Mouse (Mus musculus) lung, postnatal 0 days (tissue): Measurements from ENCODE around the gene Intu. TPM values are rescaled to one million over a fixed set of nuclear protein-coding genes. Genes with fewer than 3 reads are reported as not detected.

Experiments
- ATAC-seq: fragments of 200-750 bp; cut with Nextera tagmentation; 2 replicates; pipeline ENCODE4 v1.8.0; 2017; ENCODE audit warnings: moderate library complexity
- DNase-seq: peaks from one replicate; pipeline ENCODE4 v3.0.0-alpha.2; 2016; ENCODE audit warnings: low spot score
- H3K27ac ChIP-seq: fragments of 300-500 bp; sonication (generic); 2 replicates; pipeline ENCODE4 v1.5.1; 2014; ENCODE audit warnings: antibody characterized with exemption, mild to moderate bottlenecking, low read length, mixed read lengths
- H3K27me3 ChIP-seq: fragments of 300-500 bp; sonication (generic); replicated peaks from 2 replicates; pipeline ENCODE4 v1.6.1; 2014; ENCODE audit warnings: low read length, mixed read lengths; ENCODE audit not compliant: insufficient read depth
- H3K36me3 ChIP-seq: fragments of 300-500 bp; sonication (generic); 2 replicates; pipeline ENCODE4 v1.6.1; 2014; ENCODE audit warnings: low read length, mixed read lengths; ENCODE audit not compliant: insufficient read depth
- H3K4me1 ChIP-seq: fragments of 300-500 bp; sonication (generic); 2 replicates; pipeline ENCODE4 v1.6.1; 2014; ENCODE audit warnings: antibody characterized with exemption, low read depth, low read length, mixed read lengths; ENCODE audit not compliant: insufficient read depth
- H3K4me2 ChIP-seq: fragments of 300-500 bp; sonication (generic); replicated peaks from 2 replicates; pipeline ENCODE4 v1.6.1; 2014; ENCODE audit warnings: low read depth, mild to moderate bottlenecking, low read length, moderate library complexity, mixed read lengths
- H3K4me3 ChIP-seq: fragments of 300-500 bp; sonication (generic); 2 replicates; pipeline ENCODE4 v1.5.1; 2014; ENCODE audit warnings: low read depth, low read length
- H3K9ac ChIP-seq: fragments of 300-500 bp; sonication (generic); replicated peaks from 2 replicates; pipeline ENCODE4 v1.6.1; 2014; ENCODE audit warnings: low read depth, mild to moderate bottlenecking
- H3K9me3 ChIP-seq: fragments of 300-500 bp; sonication (generic); 2 replicates; pipeline ENCODE4 v1.6.1; 2016; ENCODE audit warnings: low read length, mixed read lengths
- CTCF ChIP-seq: IDR thresholded peaks from 2 replicates; pipeline ENCODE4 v1.5.1; 2016; ENCODE audit warnings: antibody characterized with exemption, mild to moderate bottlenecking
- EP300 ChIP-seq: IDR thresholded peaks from 2 replicates; pipeline ENCODE4 v1.6.1; 2016; ENCODE audit warnings: antibody characterized with exemption, mild to moderate bottlenecking, control low read depth
- WGBS: fragments of 180-500 bp; shearing (Covaris S2); extraction: QIAGEN DNeasy Blood & Tissue Kit; methylation state at CpG from one replicate; pipeline ENCODE4 v1.1.7; 2014; 5-methylcytosine and 5-hydroxymethylcytosine counted together
- polyA plus RNA-seq: library from polyadenylated mRNA; unstranded; fragments of >200 nt; fragmentation: Nextera tagmentation; extraction: Ambion mirVana; gene quantifications from 2 replicates; pipeline ENCODE4 v1.2.1, GENCODE M21; 2015

Intu gene
- polyA plus RNA-seq, 1 experiment from 2014 or later: 1.1 TPM

GRCm38 (mm10) chr3:40685855-40686515 lies 154.9 kb downstream of the Intu start:
- TF ChIP-seq CTCF (no peak), EP300 (no peak)
- no peaks in the 10 kb centered on the region for H3K36me3 ChIP-seq
- no peak overlapping the region for H3K9ac ChIP-seq
- H3K4me3 ChIP-seq: no peak overlapping the region
- ATAC-seq (no peak), DNase-seq (no peak)
- no peaks in the 10 kb centered on the region for H3K9me3 ChIP-seq
- H3K27me3 ChIP-seq: no peaks in the 10 kb centered on the region
- no peak overlapping the region for H3K27ac ChIP-seq
- 17% methylated on average over 3 of the region's 3 CpGs for WGBS
- H3K4me2 ChIP-seq: no peak overlapping the region
- no peaks in the 10 kb centered on the region for H3K4me1 ChIP-seq

GRCm38 (mm10) chr3:40686836-40687235 lies 155.8 kb downstream of the Intu start:
- DNase-seq (no peak), ATAC-seq (no peak)
- Histone ChIP-seq H3K4me3 (no peak overlapping the region), H3K4me2 (no peak overlapping the region), H3K9me3 (no peaks in the 10 kb centered on the region), H3K36me3 (no peaks in the 10 kb centered on the region), H3K9ac (no peak overlapping the region), H3K27ac (no peak overlapping the region), H3K4me1 (no peaks in the 10 kb centered on the region), H3K27me3 (no peaks in the 10 kb centered on the region)
- TF ChIP-seq CTCF (no peak), EP300 (no peak)
- WGBS: 64% methylated on average over 9 of the region's 9 CpGs

GRCm38 (mm10) chr3:40687588-40687987 lies 156.5 kb downstream of the Intu start:
- TF ChIP-seq CTCF (no peak), EP300 (no peak)
- ATAC-seq (no peak), DNase-seq (no peak)
- Histone ChIP-seq H3K9me3 (no peaks in the 10 kb centered on the region), H3K4me3 (no peak overlapping the region), H3K4me2 (no peak overlapping the region), H3K4me1 (no peaks in the 10 kb centered on the region), H3K27ac (no peak overlapping the region), H3K9ac (no peak overlapping the region), H3K36me3 (no peaks in the 10 kb centered on the region), H3K27me3 (no peaks in the 10 kb centered on the region)
- WGBS: 72% methylated on average over 3 of the region's 3 CpGs

- 73% methylated on average over 6 of the region's 6 CpGs for WGBS
- Histone ChIP-seq H3K9ac (no peak overlapping the region), H3K9me3 (no peaks in the 10 kb centered on the region), H3K27ac (no peak overlapping the region), H3K27me3 (no peaks in the 10 kb centered on the region), H3K4me3 (no peak overlapping the region), H3K36me3 (no peaks in the 10 kb centered on the region), H3K4me2 (no peak overlapping the region), H3K4me1 (no peaks in the 10 kb centered on the region)
- no peak for TF ChIP-seq EP300
- TF ChIP-seq CTCF: no peak
- DNase-seq (no peak), ATAC-seq (no peak)
Observed at GRCm38 (mm10) chr3:40691566-40691965, 160.5 kb downstream of the Intu start.

- H3K4me3 ChIP-seq: no peak overlapping the region
- H3K4me2 ChIP-seq: no peak overlapping the region
- no peak overlapping the region for H3K27ac ChIP-seq
- no peaks in the 10 kb centered on the region for H3K4me1 ChIP-seq
- WGBS: 66% methylated on average over 10 of the region's 10 CpGs
- H3K9me3 ChIP-seq: no peaks in the 10 kb centered on the region
- H3K27me3 ChIP-seq: no peaks in the 10 kb centered on the region
- ATAC-seq (no peak), DNase-seq (no peak)
- no peaks in the 10 kb centered on the region for H3K36me3 ChIP-seq
- H3K9ac ChIP-seq: no peak overlapping the region
- no peak for TF ChIP-seq CTCF
Observed at GRCm38 (mm10) chr3:40693435-40693834, 162.3 kb downstream of the Intu start.

- no peak overlapping the region for H3K4me3 ChIP-seq
- TF ChIP-seq EP300 (no peak), CTCF (no peak)
- no peak overlapping the region for H3K27ac ChIP-seq
- ATAC-seq (no peak), DNase-seq (no peak)
- H3K27me3 ChIP-seq: no peaks in the 10 kb centered on the region
- H3K36me3 ChIP-seq: no peaks in the 10 kb centered on the region
- no peaks in the 10 kb centered on the region for H3K9me3 ChIP-seq
- H3K4me1 ChIP-seq: no peaks in the 10 kb centered on the region
- 73% methylated on average over 7 of the region's 7 CpGs for WGBS
- no peak overlapping the region for H3K9ac ChIP-seq
- no peak overlapping the region for H3K4me2 ChIP-seq
Observed at GRCm38 (mm10) chr3:40693960-40694359, 162.9 kb downstream of the Intu start.

- WGBS: 28% methylated on average over 2 of the region's 2 CpGs
- ATAC-seq: peak; percentile 76
- Histone ChIP-seq H3K4me3 (no peak overlapping the region), H3K27ac (no peak overlapping the region), H3K27me3 (no peaks in the 10 kb centered on the region), H3K9me3 (no peaks in the 10 kb centered on the region), H3K4me2 (no peak overlapping the region), H3K4me1 (no peaks in the 10 kb centered on the region), H3K9ac (no peak overlapping the region), H3K36me3 (no peaks in the 10 kb centered on the region)
- DNase-seq: peak; percentile 52
- TF ChIP-seq EP300 (peak; percentile 36; the same call in 1 of the 2 replicates), CTCF (no peak)
Observed at GRCm38 (mm10) chr3:40694438-40694837, 163.4 kb downstream of the Intu start.
